Mouse (Mus musculus): ENCODE results near the gene Tln1. TPM values are rescaled to one million over a fixed set of nuclear protein-coding genes. Genes with fewer than 3 reads are reported as not detected.
A peak's percentile ranks its signal among the peaks of the same experiment; 100 is the strongest.

Tln1 gene
- polyA plus RNA-seq, 1 experiment from 2014 or later, result 40.6 TPM

- no peak overlapping the region for H3K4me3 ChIP-seq (ENCODE audit: low read depth, low read length)
- 0 out of 2 replicates have a peak, but pooled peaks cover 1% of the 10 kb centered on the region for H3K36me3 ChIP-seq (replicated peaks; ENCODE audit: control insufficient read depth, insufficient read depth, low read depth, low read length)
- no peak overlapping the region for H3K4me2 ChIP-seq (ENCODE audit: low read depth, low read length)
- H3K27ac ChIP-seq (replicated peaks; ENCODE audit: low read depth, low read length), result no peak overlapping the region
- no peak for ATAC-seq (replicated peaks; ENCODE audit: insufficient number of reproducible peaks, low FRiP score, low TSS enrichment, low read depth)
- H3K27me3 ChIP-seq (ENCODE audit: control insufficient read depth, insufficient read depth, low read length), result no peaks in the 10 kb centered on the region
- WGBS, result 84% methylated on average over 2 of the region's 2 CpGs
- no peaks in the 10 kb centered on the region for H3K9me3 ChIP-seq (replicated peaks; ENCODE audit: control insufficient read depth, low read length)
- no peak overlapping the region for H3K9ac ChIP-seq (replicated peaks; ENCODE audit: low read length)
- H3K4me1 ChIP-seq (ENCODE audit: control insufficient read depth, insufficient read depth, low read length), result peaks cover 6% of the 10 kb centered on the region; the same call in 1 of the 2 replicates
- DNase-seq (ENCODE audit: low spot score), result no peak
Observed at GRCm38 (mm10) chr4:43575356-43575755, 12.9 kb upstream of the Tln1 start.

GRCm38 (mm10) chr4:43573561-43573960 is 11.1 kb upstream of the Tln1 start:
- Histone ChIP-seq H3K27me3 (ENCODE audit: control insufficient read depth, insufficient read depth, low read length) (no peaks in the 10 kb centered on the region), H3K4me1 (ENCODE audit: control insufficient read depth, insufficient read depth, low read length) (peaks cover 6% of the 10 kb centered on the region; the same call in 1 of the 2 replicates), H3K9me3 (replicated peaks; ENCODE audit: control insufficient read depth, low read length) (no peaks in the 10 kb centered on the region), H3K27ac (replicated peaks; ENCODE audit: low read depth, low read length) (no peak overlapping the region), H3K4me3 (ENCODE audit: low read depth, low read length) (no peak overlapping the region), H3K36me3 (replicated peaks; ENCODE audit: control insufficient read depth, insufficient read depth, low read depth, low read length) (peaks cover 3% of the 10 kb centered on the region; the same call in 1 of the 2 replicates), H3K9ac (replicated peaks; ENCODE audit: low read length) (no peak overlapping the region), H3K4me2 (ENCODE audit: low read depth, low read length) (no peak overlapping the region)
- DNase-seq (ENCODE audit: low spot score), result no peak
- no peak for ATAC-seq (replicated peaks; ENCODE audit: insufficient number of reproducible peaks, low FRiP score, low TSS enrichment, low read depth)
- 96% methylated on average over 4 of the region's 4 CpGs for WGBS

GRCm38 (mm10) chr4:43571395-43572045 is 9.0 kb upstream of the Tln1 start:
- no peaks in the 10 kb centered on the region for H3K4me1 ChIP-seq (ENCODE audit: control insufficient read depth, insufficient read depth, low read length)
- H3K36me3 ChIP-seq (replicated peaks; ENCODE audit: control insufficient read depth, insufficient read depth, low read depth, low read length), result peaks cover 9% of the 10 kb centered on the region
- no peak overlapping the region for H3K4me2 ChIP-seq (ENCODE audit: low read depth, low read length)
- no peaks in the 10 kb centered on the region for H3K9me3 ChIP-seq (replicated peaks; ENCODE audit: control insufficient read depth, low read length)
- DNase-seq (ENCODE audit: low spot score) (no peak), ATAC-seq (replicated peaks; ENCODE audit: insufficient number of reproducible peaks, low FRiP score, low TSS enrichment, low read depth) (no peak)
- no peak overlapping the region for H3K9ac ChIP-seq (replicated peaks; ENCODE audit: low read length)
- 82% methylated on average over 6 of the region's 6 CpGs for WGBS
- H3K27me3 ChIP-seq (ENCODE audit: control insufficient read depth, insufficient read depth, low read length), result no peaks in the 10 kb centered on the region
- no peak overlapping the region for H3K4me3 ChIP-seq (ENCODE audit: low read depth, low read length)
- no peak overlapping the region for H3K27ac ChIP-seq (replicated peaks; ENCODE audit: low read depth, low read length)

GRCm38 (mm10) chr4:43567140-43567539 is 4.6 kb upstream of the Tln1 start:
- H3K36me3 ChIP-seq (replicated peaks; ENCODE audit: control insufficient read depth, insufficient read depth, low read depth, low read length), result peaks cover 13% of the 10 kb centered on the region
- no peak for DNase-seq (ENCODE audit: low spot score)
- WGBS, result 85% methylated on average over 9 of the region's 9 CpGs
- H3K27ac ChIP-seq (replicated peaks; ENCODE audit: low read depth, low read length), result no peak overlapping the region
- H3K4me3 ChIP-seq (ENCODE audit: low read depth, low read length), result no peak overlapping the region
- no peaks in the 10 kb centered on the region for H3K27me3 ChIP-seq (ENCODE audit: control insufficient read depth, insufficient read depth, low read length)
- no peak overlapping the region for H3K9ac ChIP-seq (replicated peaks; ENCODE audit: low read length)
- peaks cover 5% of the 10 kb centered on the region for H3K4me1 ChIP-seq (ENCODE audit: control insufficient read depth, insufficient read depth, low read length)
- no peak overlapping the region for H3K4me2 ChIP-seq (ENCODE audit: low read depth, low read length)
- no peaks in the 10 kb centered on the region for H3K9me3 ChIP-seq (replicated peaks; ENCODE audit: control insufficient read depth, low read length)
- no peak for ATAC-seq (replicated peaks; ENCODE audit: insufficient number of reproducible peaks, low FRiP score, low TSS enrichment, low read depth)

GRCm38 (mm10) chr4:43564231-43564630 is 1.7 kb upstream of the Tln1 start:
- no peak overlapping the region for H3K4me3 ChIP-seq (ENCODE audit: low read depth, low read length)
- ATAC-seq (replicated peaks; ENCODE audit: insufficient number of reproducible peaks, low FRiP score, low TSS enrichment, low read depth) (no peak), DNase-seq (ENCODE audit: low spot score) (no peak)
- no peak overlapping the region for H3K4me2 ChIP-seq (ENCODE audit: low read depth, low read length)
- H3K4me1 ChIP-seq (ENCODE audit: control insufficient read depth, insufficient read depth, low read length), result peaks cover 11% of the 10 kb centered on the region
- peaks cover 11% of the 10 kb centered on the region for H3K36me3 ChIP-seq (replicated peaks; ENCODE audit: control insufficient read depth, insufficient read depth, low read depth, low read length)
- H3K27me3 ChIP-seq (ENCODE audit: control insufficient read depth, insufficient read depth, low read length), result no peaks in the 10 kb centered on the region
- WGBS, result 71% methylated on average over 2 of the region's 2 CpGs
- no peak overlapping the region for H3K9ac ChIP-seq (replicated peaks; ENCODE audit: low read length)
- H3K27ac ChIP-seq (replicated peaks; ENCODE audit: low read depth, low read length), result no peak overlapping the region
- no peaks in the 10 kb centered on the region for H3K9me3 ChIP-seq (replicated peaks; ENCODE audit: control insufficient read depth, low read length)

GRCm38 (mm10) chr4:43563601-43563875 is 1.0 kb upstream of the Tln1 start:
- no peaks in the 10 kb centered on the region for H3K9me3 ChIP-seq (replicated peaks; ENCODE audit: control insufficient read depth, low read length)
- no peak overlapping the region for H3K4me2 ChIP-seq (ENCODE audit: low read depth, low read length)
- no peaks in the 10 kb centered on the region for H3K27me3 ChIP-seq (ENCODE audit: control insufficient read depth, insufficient read depth, low read length)
- H3K9ac ChIP-seq (replicated peaks; ENCODE audit: low read length), result no peak overlapping the region
- peaks cover 11% of the 10 kb centered on the region for H3K4me1 ChIP-seq (ENCODE audit: control insufficient read depth, insufficient read depth, low read length)
- H3K27ac ChIP-seq (replicated peaks; ENCODE audit: low read depth, low read length), result no peak overlapping the region
- 86% methylated on average over 4 of the region's 4 CpGs for WGBS
- H3K4me3 ChIP-seq (ENCODE audit: low read depth, low read length), result peak overlapping the region; percentile 91
- no peak for ATAC-seq (replicated peaks; ENCODE audit: insufficient number of reproducible peaks, low FRiP score, low TSS enrichment, low read depth)
- peaks cover 11% of the 10 kb centered on the region for H3K36me3 ChIP-seq (replicated peaks; ENCODE audit: control insufficient read depth, insufficient read depth, low read depth, low read length)
- DNase-seq (ENCODE audit: low spot score), result no peak

GRCm38 (mm10) chr4:43562769-43563600 is 494 bp upstream of the Tln1 start:
- no peak for ATAC-seq (replicated peaks; ENCODE audit: insufficient number of reproducible peaks, low FRiP score, low TSS enrichment, low read depth)
- H3K9me3 ChIP-seq (replicated peaks; ENCODE audit: control insufficient read depth, low read length), result no peaks in the 10 kb centered on the region
- H3K4me1 ChIP-seq (ENCODE audit: control insufficient read depth, insufficient read depth, low read length), result peaks cover 11% of the 10 kb centered on the region
- H3K4me3 ChIP-seq (ENCODE audit: low read depth, low read length), result peak overlapping the region; percentile 91
- H3K36me3 ChIP-seq (replicated peaks; ENCODE audit: control insufficient read depth, insufficient read depth, low read depth, low read length), result peaks cover 6% of the 10 kb centered on the region; the same call in 1 of the 2 replicates
- H3K27me3 ChIP-seq (ENCODE audit: control insufficient read depth, insufficient read depth, low read length), result no peaks in the 10 kb centered on the region
- WGBS, result 7% methylated on average over 22 of the region's 22 CpGs
- peak overlapping the region; percentile 79 for H3K4me2 ChIP-seq (ENCODE audit: low read depth, low read length)
- no peak for DNase-seq (ENCODE audit: low spot score)
- peak overlapping the region; percentile 95 for H3K9ac ChIP-seq (replicated peaks; ENCODE audit: low read length)
- peak overlapping the region; percentile 98; the same call in 1 of the 2 replicates for H3K27ac ChIP-seq (replicated peaks; ENCODE audit: low read depth, low read length)

GRCm38 (mm10) chr4:43561436-43561996 is 975 bp downstream of the Tln1 start:
- Histone ChIP-seq H3K4me1 (ENCODE audit: control insufficient read depth, insufficient read depth, low read length) (peaks cover 15% of the 10 kb centered on the region), H3K36me3 (replicated peaks; ENCODE audit: control insufficient read depth, insufficient read depth, low read depth, low read length) (peaks cover 5% of the 10 kb centered on the region; the same call in 1 of the 2 replicates), H3K27me3 (ENCODE audit: control insufficient read depth, insufficient read depth, low read length) (no peaks in the 10 kb centered on the region), H3K9ac (replicated peaks; ENCODE audit: low read length) (peak overlapping the region; percentile 95), H3K27ac (replicated peaks; ENCODE audit: low read depth, low read length) (peak overlapping the region; percentile 98), H3K4me3 (ENCODE audit: low read depth, low read length) (peak overlapping the region; percentile 91), H3K9me3 (replicated peaks; ENCODE audit: control insufficient read depth, low read length) (no peaks in the 10 kb centered on the region), H3K4me2 (ENCODE audit: low read depth, low read length) (peak overlapping the region; percentile 79)
- WGBS, result 2% methylated on average over 16 of the region's 16 CpGs
- ATAC-seq (replicated peaks; ENCODE audit: insufficient number of reproducible peaks, low FRiP score, low TSS enrichment, low read depth) (peak; percentile 36), DNase-seq (ENCODE audit: low spot score) (no peak)
